Mouse (Mus musculus): ENCODE data around the gene Cct5. TPM values are rescaled to one million over a fixed set of nuclear protein-coding genes. Genes with fewer than 3 reads are reported as not detected.

The Cct5 gene
- total and polyA plus RNA-seq, 3 experiments = 64.3 to 146 (median 131) TPM

- WGBS = 7% methylated on average over 12 of the region's 12 CpGs
- Histone ChIP-seq H3K9ac (ENCODE audit: low read depth, low read length) (peak overlapping the region; percentile 39), H3K36me3 (ENCODE audit: control insufficient read depth, insufficient read depth, low read length) (no peaks in the 10 kb centered on the region), H3K4me1 (ENCODE audit: control insufficient read depth, insufficient read depth, low read length) (peaks cover 10% of the 10 kb centered on the region), H3K27me3 (ENCODE audit: control insufficient read depth, insufficient read depth, low read length) (no peaks in the 10 kb centered on the region), H3K27ac (peak overlapping the region; percentile 52), H3K79me2 (replicated peaks; ENCODE audit: control insufficient read depth, insufficient read depth, low read length) (no peaks in the 10 kb centered on the region), H3K4me3 (peak overlapping the region; percentile 38)
- intact Hi-C loops (cut with DNase I) = loop anchor here (5.0 kb wide), 1 partner anchor 36 kb away; the partner anchor contains the start of gene March6
- TF ChIP-seq CTCF (IDR thresholded peaks at IDR 0.05) (no peak), POLR2A (IDR thresholded peaks at IDR 0.05; ENCODE audit: insufficient read depth, low read depth, low read length) (peak; percentile 58)
- peak; percentile 62 to 68 for DNase-seq
Measured at GRCm38 (mm10) chr15:31568581-31568996, 33.0 kb downstream of the Cct5 start.

GRCm38 (mm10) chr15:31567431-31567830 is 34.2 kb downstream of the Cct5 start:
- no peak overlapping the region for H3K9ac ChIP-seq (ENCODE audit: low read depth, low read length)
- no peak for DNase-seq
- no peak overlapping the region for H3K4me3 ChIP-seq
- no peaks in the 10 kb centered on the region for H3K27me3 ChIP-seq (ENCODE audit: control insufficient read depth, insufficient read depth, low read length)
- TF ChIP-seq EP300 (IDR thresholded peaks at IDR 0.05; ENCODE audit: insufficient read depth, low read depth, low read length) = no peak
- no peak for TF ChIP-seq POLR2A (IDR thresholded peaks at IDR 0.05; ENCODE audit: insufficient read depth, low read depth, low read length)
- TF ChIP-seq CTCF (IDR thresholded peaks at IDR 0.05) = no peak
- H3K79me2 ChIP-seq (replicated peaks; ENCODE audit: control insufficient read depth, insufficient read depth, low read length) = no peaks in the 10 kb centered on the region
- no peak overlapping the region for H3K27ac ChIP-seq
- WGBS = 79% methylated on average over 6 of the region's 7 CpGs
- H3K36me3 ChIP-seq (ENCODE audit: control insufficient read depth, insufficient read depth, low read length) = no peaks in the 10 kb centered on the region
- intact Hi-C loops (cut with DNase I) = loop anchor here (5.0 kb wide), 1 partner anchor 35 kb away; the partner anchor contains the start of gene March6
- peaks cover 9% of the 10 kb centered on the region for H3K4me1 ChIP-seq (ENCODE audit: control insufficient read depth, insufficient read depth, low read length)

GRCm38 (mm10) chr15:31565786-31566185 is 35.8 kb downstream of the Cct5 start:
- Histone ChIP-seq H3K27me3 (ENCODE audit: control insufficient read depth, insufficient read depth, low read length) (no peaks in the 10 kb centered on the region), H3K79me2 (replicated peaks; ENCODE audit: control insufficient read depth, insufficient read depth, low read length) (no peaks in the 10 kb centered on the region), H3K36me3 (ENCODE audit: control insufficient read depth, insufficient read depth, low read length) (no peaks in the 10 kb centered on the region), H3K9ac (ENCODE audit: low read depth, low read length) (no peak overlapping the region), H3K4me1 (ENCODE audit: control insufficient read depth, insufficient read depth, low read length) (peaks cover 4% of the 10 kb centered on the region), H3K27ac (no peak overlapping the region), H3K4me3 (no peak overlapping the region)
- TF ChIP-seq POLR2A (IDR thresholded peaks at IDR 0.05; ENCODE audit: insufficient read depth, low read depth, low read length) (no peak), EP300 (IDR thresholded peaks at IDR 0.05; ENCODE audit: insufficient read depth, low read depth, low read length) (no peak), CTCF (IDR thresholded peaks at IDR 0.05) (no peak)
- DNase-seq = no peak
- intact Hi-C loops (cut with DNase I) = loop anchor here (5.0 kb wide), 1 partner anchor 33 kb away; the partner anchor contains the start of gene March6
- 49% methylated on average over 1 of the region's 1 CpGs for WGBS

GRCm38 (mm10) chr15:31565184-31565583 is 36.4 kb downstream of the Cct5 start, which contains the start of gene Cmbl:
TSS of gene Cmbl (plus strand) at chr15:31565389.
- peaks cover 4% of the 10 kb centered on the region for H3K4me1 ChIP-seq (ENCODE audit: control insufficient read depth, insufficient read depth, low read length)
- H3K4me3 ChIP-seq = no peak within 1 kb of the TSS
- intact Hi-C loops (cut with DNase I) = loop anchor here (5.0 kb wide), 1 partner anchor 33 kb away; the partner anchor contains the start of gene March6
- TF ChIP-seq POLR2A (IDR thresholded peaks at IDR 0.05; ENCODE audit: insufficient read depth, low read depth, low read length) (no peak), CTCF (IDR thresholded peaks at IDR 0.05) (no peak), EP300 (IDR thresholded peaks at IDR 0.05; ENCODE audit: insufficient read depth, low read depth, low read length) (no peak)
- H3K27me3 ChIP-seq (ENCODE audit: control insufficient read depth, insufficient read depth, low read length) = no peaks in the 10 kb centered on the region
- WGBS = 86% methylated on average over 5 of the region's 5 CpGs
- no peak within 1 kb of the TSS for H3K27ac ChIP-seq
- H3K36me3 ChIP-seq (ENCODE audit: control insufficient read depth, insufficient read depth, low read length) = no peaks in the 10 kb centered on the region
- no peak within 1 kb of the TSS for H3K9ac ChIP-seq (ENCODE audit: low read depth, low read length)
- DNase-seq = no peak
- H3K79me2 ChIP-seq (replicated peaks; ENCODE audit: control insufficient read depth, insufficient read depth, low read length) = no peaks in the 10 kb centered on the region

- WGBS = 60% methylated on average over 19 of the region's 19 CpGs
- H3K9ac ChIP-seq (ENCODE audit: low read depth, low read length) = no peak overlapping the region
- DNase-seq = no peak
- peaks cover 2% of the 10 kb centered on the region; the same call in 1 of the 2 replicates for H3K4me1 ChIP-seq (ENCODE audit: control insufficient read depth, insufficient read depth, low read length)
- H3K4me3 ChIP-seq = no peak overlapping the region
- H3K36me3 ChIP-seq (ENCODE audit: control insufficient read depth, insufficient read depth, low read length) = no peaks in the 10 kb centered on the region
- no peak overlapping the region for H3K27ac ChIP-seq
- no peaks in the 10 kb centered on the region for H3K79me2 ChIP-seq (replicated peaks; ENCODE audit: control insufficient read depth, insufficient read depth, low read length)
- H3K27me3 ChIP-seq (ENCODE audit: control insufficient read depth, insufficient read depth, low read length) = no peaks in the 10 kb centered on the region
- TF ChIP-seq EP300 (IDR thresholded peaks at IDR 0.05; ENCODE audit: insufficient read depth, low read depth, low read length) = no peak
- TF ChIP-seq CTCF (IDR thresholded peaks at IDR 0.05) = no peak
- TF ChIP-seq POLR2A (IDR thresholded peaks at IDR 0.05; ENCODE audit: insufficient read depth, low read depth, low read length) = no peak
- intact Hi-C loops (cut with DNase I) = no loop called here
Measured at GRCm38 (mm10) chr15:31563577-31564546, 37.7 kb downstream of the Cct5 start.

GRCm38 (mm10) chr15:31562847-31563246 is 38.8 kb downstream of the Cct5 start:
- Histone ChIP-seq H3K27me3 (ENCODE audit: control insufficient read depth, insufficient read depth, low read length) (no peaks in the 10 kb centered on the region), H3K4me3 (no peak overlapping the region), H3K79me2 (replicated peaks; ENCODE audit: control insufficient read depth, insufficient read depth, low read length) (no peaks in the 10 kb centered on the region), H3K9ac (ENCODE audit: low read depth, low read length) (no peak overlapping the region), H3K27ac (no peak overlapping the region), H3K4me1 (ENCODE audit: control insufficient read depth, insufficient read depth, low read length) (no peaks in the 10 kb centered on the region), H3K36me3 (ENCODE audit: control insufficient read depth, insufficient read depth, low read length) (no peaks in the 10 kb centered on the region)
- no peak for TF ChIP-seq EP300 (IDR thresholded peaks at IDR 0.05; ENCODE audit: insufficient read depth, low read depth, low read length)
- TF ChIP-seq POLR2A (IDR thresholded peaks at IDR 0.05; ENCODE audit: insufficient read depth, low read depth, low read length) = no peak
- TF ChIP-seq CTCF (IDR thresholded peaks at IDR 0.05) = no peak
- DNase-seq = no peak
- WGBS = 39% methylated on average over 8 of the region's 8 CpGs
- intact Hi-C loops (cut with DNase I) = no loop called here

Measured in heart, adult 2 months (tissue).